Mouse (Mus musculus): ENCODE measurements around the gene Rnf144b.

Gene Rnf144b

GRCm38 (mm10) chr13:47218351-47218750 is 95.9 kb downstream of the Rnf144b start:
- no peak for DNase-seq (ENCODE audit: low read depth, low spot score)

- no peak for DNase-seq (ENCODE audit: low read depth, low spot score)
Measured at GRCm38 (mm10) chr13:47220426-47220825, 98.0 kb downstream of the Rnf144b start.

GRCm38 (mm10) chr13:47223576-47224538 is 101.4 kb downstream of the Rnf144b start:
- no peak for DNase-seq (ENCODE audit: low read depth, low spot score)

GRCm38 (mm10) chr13:47224648-47225323 is 102.3 kb downstream of the Rnf144b start:
- DNase-seq (ENCODE audit: low read depth, low spot score): no peak

GRCm38 (mm10) chr13:47225324-47225697 is 102.9 kb downstream of the Rnf144b start:
- no peak for DNase-seq (ENCODE audit: low read depth, low spot score)

GRCm38 (mm10) chr13:47225802-47226201 is 103.3 kb downstream of the Rnf144b start:
- no peak for DNase-seq (ENCODE audit: low read depth, low spot score)

- DNase-seq (ENCODE audit: low read depth, low spot score): peak; percentile 19
Measured at GRCm38 (mm10) chr13:47226521-47226920, 104.1 kb downstream of the Rnf144b start.

GRCm38 (mm10) chr13:47228201-47228600 is 105.7 kb downstream of the Rnf144b start:
- no peak for DNase-seq (ENCODE audit: low read depth, low spot score)

- DNase-seq (ENCODE audit: low read depth, low spot score): no peak
Measured at GRCm38 (mm10) chr13:47228626-47229190, 106.3 kb downstream of the Rnf144b start.

GRCm38 (mm10) chr13:47232163-47232562 is 109.7 kb downstream of the Rnf144b start:
- DNase-seq (ENCODE audit: low read depth, low spot score): no peak

GRCm38 (mm10) chr13:47237376-47237775 is 114.9 kb downstream of the Rnf144b start:
- no peak for DNase-seq (ENCODE audit: low read depth, low spot score)

GRCm38 (mm10) chr13:47238131-47238530 is 115.7 kb downstream of the Rnf144b start:
- DNase-seq (ENCODE audit: low read depth, low spot score): no peak

GRCm38 (mm10) chr13:47243569-47243968 is 121.1 kb downstream of the Rnf144b start:
- no peak for DNase-seq (ENCODE audit: low read depth, low spot score)

GRCm38 (mm10) chr13:47244771-47245170 is 122.3 kb downstream of the Rnf144b start:
- DNase-seq (ENCODE audit: low read depth, low spot score): no peak

- DNase-seq (ENCODE audit: low read depth, low spot score): no peak
Measured at GRCm38 (mm10) chr13:47246459-47246858, 124.0 kb downstream of the Rnf144b start.

GRCm38 (mm10) chr13:47247156-47247800 is 124.8 kb downstream of the Rnf144b start:
- no peak for DNase-seq (ENCODE audit: low read depth, low spot score)

GRCm38 (mm10) chr13:47248289-47249010 is 126.0 kb downstream of the Rnf144b start:
- DNase-seq (ENCODE audit: low read depth, low spot score): no peak

- no peak for DNase-seq (ENCODE audit: low read depth, low spot score)
Measured at GRCm38 (mm10) chr13:47250615-47251014, 128.2 kb downstream of the Rnf144b start.

GRCm38 (mm10) chr13:47251114-47251764 is 128.8 kb downstream of the Rnf144b start:
- DNase-seq (ENCODE audit: low read depth, low spot score): no peak

- DNase-seq (ENCODE audit: low read depth, low spot score): no peak
Measured at GRCm38 (mm10) chr13:47253711-47254110, 131.3 kb downstream of the Rnf144b start.

- no peak for DNase-seq (ENCODE audit: low read depth, low spot score)
Measured at GRCm38 (mm10) chr13:47259297-47259696, 136.8 kb downstream of the Rnf144b start.

Data from A20 (cell line).